Mouse (Mus musculus) hindlimb bud, embryonic 11.5 days (tissue): ENCODE measurements around the gene Krt75.

ENCODE experiments used
- DNase-seq: peaks from one replicate; pipeline ENCODE4 v3.0.0-alpha.2; 2012; ENCODE audit warnings: low read depth, low spot score; ENCODE audit errors: extremely low spot score

The Krt75 gene

DNA sequence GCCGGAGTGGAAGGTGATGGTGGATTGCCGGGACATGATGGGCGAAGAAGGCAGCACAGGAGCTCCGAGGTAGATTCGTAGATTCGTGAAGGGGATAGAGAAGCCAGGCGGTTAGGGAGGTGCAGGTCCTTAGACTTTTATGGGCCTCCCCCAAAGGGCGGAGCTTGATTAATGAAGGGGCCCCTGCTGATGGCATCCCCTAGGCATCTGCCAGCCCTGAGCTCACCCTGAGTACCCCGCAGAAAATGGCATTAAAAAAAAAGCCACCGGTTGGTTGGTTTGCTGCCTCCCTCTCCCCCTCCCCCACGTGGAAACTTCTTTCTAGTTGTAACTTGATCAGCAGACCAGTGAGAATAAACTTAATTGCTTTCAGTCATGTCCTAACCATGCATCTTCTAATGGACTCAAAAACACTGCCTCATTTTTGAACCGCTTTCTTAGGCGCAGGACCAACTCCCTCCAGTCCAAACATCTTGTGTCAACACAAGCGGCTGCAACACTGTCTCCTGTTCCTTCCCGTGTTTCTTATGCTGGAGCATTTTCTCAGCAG is at the start of gene Krt75:
TSS of gene Krt75 (minus strand) at position 109 of the 550 bp plus-strand sequence.
- DNase-seq, result no peak

DNA sequence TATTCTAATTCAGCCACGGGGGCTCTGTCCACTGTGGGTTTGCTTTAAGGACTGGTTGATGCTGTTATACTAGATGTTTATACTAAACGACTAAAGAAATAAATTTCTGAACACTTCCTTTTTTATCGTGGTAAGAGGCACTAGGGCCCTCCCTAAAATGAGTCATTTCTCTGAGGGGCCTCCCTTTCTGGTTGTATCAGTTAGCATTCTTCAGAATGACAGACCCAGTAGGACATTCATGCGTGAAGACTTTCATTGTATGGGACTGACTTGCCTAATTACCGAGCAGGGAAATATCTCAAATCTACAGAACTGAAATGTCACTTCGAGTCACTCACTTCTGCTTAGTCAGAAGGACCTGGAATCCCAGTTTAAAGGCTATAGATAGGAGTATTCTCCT is 25.4 kb upstream of the Krt75 start:
- DNase-seq, result no peak

DNA sequence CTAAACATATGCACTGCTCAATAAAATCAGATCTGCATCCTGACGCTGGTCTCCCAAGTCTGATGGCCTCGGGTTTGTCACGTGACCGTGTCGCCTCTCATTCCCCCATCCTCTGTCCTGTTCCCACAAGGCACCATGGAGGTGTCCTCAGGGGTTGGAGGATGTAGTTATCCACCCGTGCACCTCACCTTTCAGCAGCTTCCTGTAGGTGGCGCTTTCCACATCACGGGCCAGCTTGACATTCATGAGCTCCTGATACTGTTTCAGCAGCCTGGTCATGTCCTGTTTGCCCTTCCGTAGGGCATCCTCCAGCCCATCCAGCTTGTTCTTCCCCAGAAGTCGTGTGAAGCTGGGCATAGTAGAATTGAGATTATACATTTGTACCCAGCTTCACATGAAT is 14.5 kb upstream of the Krt75 start:
- DNase-seq, result no peak

DNA sequence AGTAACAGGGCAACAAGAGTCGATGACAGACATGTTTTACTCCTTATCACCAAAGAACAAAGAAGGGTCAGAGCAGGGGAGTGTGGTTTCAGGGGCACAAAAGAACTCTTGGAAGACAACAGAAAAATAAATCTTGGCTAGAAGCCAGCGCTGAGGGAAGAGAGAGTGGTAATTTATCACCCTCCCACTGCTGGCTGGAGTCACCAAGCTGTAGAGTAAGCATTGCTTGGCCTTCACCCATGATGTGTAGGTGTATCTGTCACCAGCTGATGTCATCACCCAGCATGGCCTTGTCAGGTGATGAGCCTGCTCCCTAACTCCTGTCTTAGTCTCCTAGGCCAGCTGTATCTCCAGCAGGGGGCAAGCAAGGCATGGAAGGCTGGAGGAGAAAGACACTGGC is 10.8 kb upstream of the Krt75 start:
- DNase-seq, result no peak

DNA sequence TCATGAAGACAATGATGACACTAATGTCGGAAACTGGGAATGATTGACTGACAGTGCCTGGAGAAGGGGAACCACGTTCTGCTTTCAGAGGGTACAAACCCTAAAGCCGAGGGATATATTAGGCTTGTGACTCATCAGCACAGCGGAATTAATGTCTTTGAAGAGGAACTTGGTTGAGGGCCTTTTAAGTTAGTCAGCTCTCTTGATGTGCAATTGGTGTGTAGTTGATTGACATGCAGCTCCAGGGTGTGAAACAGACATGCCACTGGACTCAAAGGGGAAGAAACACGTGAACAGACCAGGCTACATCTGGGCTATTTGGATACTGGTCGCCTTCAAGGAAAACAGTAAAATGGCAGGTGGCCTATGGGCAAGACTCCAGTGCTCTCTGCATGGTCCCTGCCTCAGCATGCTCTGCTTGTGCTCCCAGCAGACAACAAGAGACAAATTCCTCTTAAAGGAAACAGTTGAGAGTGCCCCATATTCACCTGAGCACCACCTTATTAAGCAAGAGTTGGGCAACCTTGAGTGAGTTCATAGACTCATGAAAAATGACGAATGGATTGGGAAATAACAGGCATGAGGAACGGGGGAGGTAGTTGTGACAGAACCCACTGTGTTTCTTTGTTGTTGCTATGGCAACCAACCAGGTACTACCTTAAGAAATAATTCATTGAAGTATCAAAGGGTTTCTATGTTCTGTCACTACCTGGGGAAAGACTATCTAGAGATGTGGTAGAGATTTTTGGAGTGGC is 9.7 kb upstream of the Krt75 start:
- DNase-seq, result no peak

DNA sequence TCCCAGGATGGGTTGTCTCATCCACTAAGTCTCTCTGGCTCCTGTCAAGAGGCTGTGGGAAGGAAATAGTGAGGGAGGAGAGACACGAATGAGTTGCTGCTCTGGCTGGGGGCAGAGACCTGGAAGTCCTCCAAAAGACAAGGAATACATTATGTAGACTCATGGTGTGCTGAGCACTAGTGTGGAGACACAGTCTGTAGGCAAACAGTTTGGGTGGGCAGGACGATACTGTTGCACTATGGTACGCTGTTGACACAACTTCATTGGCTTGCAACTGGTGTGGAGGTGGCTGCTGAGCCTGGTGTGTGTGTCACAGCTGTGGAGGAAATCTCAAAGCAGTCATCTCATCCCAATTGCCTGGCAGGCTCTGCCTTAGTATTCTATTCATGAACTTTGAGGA is 8.0 kb upstream of the Krt75 start:
- DNase-seq, result no peak

DNA sequence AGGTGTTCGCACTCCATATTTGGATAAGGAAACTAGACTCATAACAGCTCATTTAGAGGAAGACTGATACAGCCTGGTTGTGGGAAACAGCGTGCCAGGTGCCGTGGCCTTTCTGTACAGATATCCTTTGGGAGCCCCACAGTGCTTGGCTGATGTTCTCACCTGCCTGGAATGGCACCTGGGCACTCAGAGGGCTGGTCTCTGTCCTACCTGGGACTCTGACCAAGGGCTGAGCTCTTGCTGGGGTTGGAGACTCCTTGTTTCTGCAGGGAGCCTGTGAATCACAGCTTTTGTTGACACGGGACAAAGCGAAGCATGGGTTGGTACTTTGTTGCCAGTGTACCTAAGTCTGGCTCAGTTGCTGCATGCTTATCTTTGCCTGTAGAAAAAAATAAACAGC is 1.8 kb upstream of the Krt75 start:
- no peak for DNase-seq

DNA sequence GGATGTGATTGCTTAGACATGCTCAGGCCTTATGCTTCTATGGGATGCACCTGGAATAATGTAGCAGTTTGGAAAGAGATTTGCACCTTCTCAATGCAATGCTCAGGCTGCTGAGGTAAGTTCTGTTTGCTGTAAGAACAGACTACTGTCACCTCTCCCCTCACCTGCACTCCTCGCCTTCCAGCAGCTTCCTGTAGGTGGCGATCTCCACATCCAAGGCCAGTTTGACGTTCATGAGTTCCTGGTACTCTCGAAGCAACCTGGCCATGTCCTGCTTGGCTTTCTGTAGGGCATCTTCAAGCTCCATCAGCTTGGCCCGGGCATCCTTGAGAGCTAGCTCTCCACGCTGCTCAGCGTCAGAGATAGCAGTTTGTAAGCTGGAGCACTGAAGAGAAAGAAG is 5.9 kb downstream of the Krt75 start:
- no peak for DNase-seq

DNA sequence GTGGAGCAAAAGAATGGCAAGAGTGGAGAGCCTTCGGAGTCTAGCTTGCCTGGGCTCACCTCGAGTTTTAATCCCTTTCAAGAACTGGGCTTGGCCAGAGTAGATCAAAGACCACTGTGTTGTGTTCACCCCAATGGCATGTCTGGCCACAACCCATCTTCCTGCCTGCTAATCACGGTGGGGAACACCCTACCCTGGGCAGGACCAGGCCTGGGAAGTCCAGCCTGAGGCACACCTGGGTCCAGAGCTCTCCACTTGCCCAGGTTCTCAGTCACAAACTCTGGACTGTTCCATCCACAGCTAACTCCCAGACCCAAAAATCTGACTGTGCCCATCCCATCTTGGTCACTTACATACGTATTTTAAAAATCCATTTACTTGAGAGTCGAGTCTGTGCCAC is 10.9 kb downstream of the Krt75 start, which contains the start of gene Krt90:
TSS of gene Krt90 (minus strand) at position 101 of the 400 bp plus-strand sequence.
- DNase-seq, result no peak

DNA sequence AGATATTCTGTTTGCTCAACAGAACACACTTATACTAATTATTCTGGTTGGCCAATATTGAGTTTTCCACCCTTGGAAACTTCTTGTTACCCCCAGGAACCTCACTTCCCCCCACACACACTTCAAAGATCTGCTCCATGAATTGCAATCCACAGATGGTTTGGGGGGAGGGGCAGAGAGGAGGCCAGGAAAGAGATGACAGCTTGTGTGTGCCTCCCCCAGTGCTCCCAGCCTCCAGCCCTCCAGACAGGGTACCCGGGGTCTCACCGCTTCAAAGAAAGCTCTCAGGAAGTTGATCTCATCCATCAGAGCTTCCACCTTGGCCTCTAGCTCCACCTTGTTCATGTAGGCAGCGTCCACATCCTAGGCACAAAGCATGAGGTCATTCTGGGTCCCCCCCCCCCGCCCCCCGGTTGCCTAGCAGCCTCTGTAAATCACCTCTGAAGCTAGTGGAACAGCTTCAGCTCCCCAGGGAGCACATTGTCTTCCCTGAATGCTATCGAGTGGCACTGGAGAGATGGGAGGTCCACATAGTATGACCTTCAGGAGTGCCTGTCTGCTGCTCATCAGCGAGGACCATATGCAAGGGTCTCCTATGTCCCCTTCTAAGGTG is 15.6 kb downstream of the Krt75 start:
- DNase-seq, result no peak

DNA sequence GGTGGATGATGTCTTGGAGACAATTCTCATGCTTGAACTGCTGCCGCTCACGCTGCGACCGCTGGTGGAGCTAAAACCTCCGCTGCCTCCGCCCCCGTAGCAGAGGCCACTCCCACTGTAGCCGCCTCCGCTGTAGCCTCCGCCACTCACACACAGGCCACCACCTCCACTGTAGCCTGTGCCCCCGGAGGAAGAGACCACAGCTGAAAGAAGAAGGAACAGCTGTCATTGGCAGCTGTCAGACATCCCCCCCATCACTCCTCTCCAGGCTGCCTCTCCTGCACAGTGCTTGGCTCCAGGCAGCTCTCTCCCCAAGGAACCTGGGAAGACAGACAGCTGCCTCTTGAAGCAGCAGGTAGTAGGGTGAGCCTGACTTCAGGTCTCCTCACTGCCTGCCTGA is 20.5 kb downstream of the Krt75 start:
- no peak for DNase-seq

DNA sequence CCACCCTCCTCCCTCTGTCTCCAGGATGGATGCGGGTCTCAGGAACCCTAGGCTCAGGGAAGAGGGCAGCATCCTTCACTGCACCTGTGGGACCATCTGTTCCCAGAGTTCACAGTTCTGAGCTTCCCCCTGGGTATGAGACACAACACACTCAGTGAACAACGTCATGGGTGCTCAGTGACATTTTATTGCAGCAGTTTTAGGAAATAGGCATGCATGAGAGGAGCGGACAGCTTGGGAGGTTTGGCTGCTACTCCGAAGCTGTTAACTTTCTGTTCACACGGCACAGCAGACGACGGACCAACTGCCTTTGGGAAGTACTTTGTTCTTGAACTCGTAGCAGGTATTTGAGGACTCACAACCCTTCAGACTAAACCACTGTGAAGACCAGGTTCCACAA is 21.5 kb downstream of the Krt75 start:
- no peak for DNase-seq

DNA sequence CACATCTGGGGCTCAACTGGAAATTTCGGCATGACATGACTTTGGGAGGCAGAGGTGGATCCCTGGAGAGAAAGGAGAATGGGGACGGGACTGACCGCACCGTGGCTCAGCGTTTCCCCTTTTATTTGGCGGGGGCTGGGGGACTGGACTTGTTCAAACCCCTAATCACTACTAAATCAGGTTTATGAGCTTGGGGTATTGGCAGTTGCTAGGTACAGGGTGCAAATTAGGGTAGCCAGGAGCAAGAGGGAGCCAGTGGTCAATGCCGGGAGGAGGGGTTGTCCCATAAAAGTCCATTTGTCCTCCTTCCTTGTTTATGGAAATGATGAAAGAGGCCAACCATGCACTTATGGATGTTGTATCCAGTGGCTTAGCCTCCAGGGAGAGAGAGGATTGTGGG is 23.1 kb downstream of the Krt75 start, which contains the start of gene Krt82:
TSS of gene Krt82 (minus strand) at position 101 of the 400 bp plus-strand sequence.
- no peak for DNase-seq

DNA sequence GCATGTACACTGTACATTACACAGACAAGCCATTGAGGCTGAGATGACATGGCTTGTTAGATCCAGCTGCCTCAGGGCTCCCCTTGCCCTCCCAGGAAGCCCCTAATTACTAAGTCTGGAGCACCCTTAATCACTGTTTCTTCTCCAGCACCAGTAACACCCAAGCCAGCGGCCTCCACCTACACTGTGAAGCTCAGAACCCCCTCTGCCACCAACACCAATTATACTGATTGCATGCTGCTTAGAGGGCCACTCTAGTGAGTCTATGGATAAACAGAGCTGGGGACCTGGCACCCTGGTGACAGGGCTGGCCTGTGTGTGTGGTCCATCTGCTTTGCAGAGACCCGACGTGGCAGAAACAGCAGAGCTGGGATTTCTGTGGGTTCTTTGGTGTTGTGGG is 29.2 kb downstream of the Krt75 start:
- DNase-seq, result no peak

DNA sequence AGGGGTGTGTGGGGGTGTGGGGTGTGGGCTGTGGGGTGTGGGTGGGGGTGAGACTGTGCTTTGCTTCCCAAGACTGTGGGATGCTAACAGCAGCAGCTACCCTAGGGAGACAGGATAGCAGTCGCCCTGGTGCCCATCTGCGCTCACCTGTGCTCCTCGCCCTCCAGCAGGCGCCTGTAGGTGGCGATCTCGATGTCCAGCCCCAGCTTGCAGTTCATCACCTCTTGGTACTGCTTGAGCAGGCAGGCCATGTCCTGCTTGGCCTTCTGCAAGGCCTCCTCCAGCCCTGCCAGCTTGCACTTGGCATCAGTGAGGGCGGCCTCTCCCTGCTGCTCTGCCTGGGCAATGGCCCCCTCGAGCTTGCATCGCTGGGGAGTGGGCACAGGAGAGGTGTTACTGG is 31.2 kb downstream of the Krt75 start:
- DNase-seq, result no peak

DNA sequence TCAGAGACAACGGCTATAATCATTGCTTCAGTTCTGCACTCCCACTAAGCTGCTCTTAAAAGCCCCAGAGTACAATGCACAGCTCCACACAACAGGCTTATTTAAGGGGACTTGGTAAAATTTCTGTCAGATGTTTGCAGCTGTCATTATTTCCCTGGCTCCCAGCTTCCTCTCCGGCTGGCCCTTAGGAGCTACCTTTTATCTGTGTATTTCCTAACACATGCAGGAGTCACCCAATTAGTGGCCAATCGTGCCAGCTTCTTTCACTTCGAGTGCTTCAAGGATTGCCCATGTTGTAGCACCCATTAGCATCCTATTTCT is 35.2 kb downstream of the Krt75 start:
- no peak for DNase-seq

DNA sequence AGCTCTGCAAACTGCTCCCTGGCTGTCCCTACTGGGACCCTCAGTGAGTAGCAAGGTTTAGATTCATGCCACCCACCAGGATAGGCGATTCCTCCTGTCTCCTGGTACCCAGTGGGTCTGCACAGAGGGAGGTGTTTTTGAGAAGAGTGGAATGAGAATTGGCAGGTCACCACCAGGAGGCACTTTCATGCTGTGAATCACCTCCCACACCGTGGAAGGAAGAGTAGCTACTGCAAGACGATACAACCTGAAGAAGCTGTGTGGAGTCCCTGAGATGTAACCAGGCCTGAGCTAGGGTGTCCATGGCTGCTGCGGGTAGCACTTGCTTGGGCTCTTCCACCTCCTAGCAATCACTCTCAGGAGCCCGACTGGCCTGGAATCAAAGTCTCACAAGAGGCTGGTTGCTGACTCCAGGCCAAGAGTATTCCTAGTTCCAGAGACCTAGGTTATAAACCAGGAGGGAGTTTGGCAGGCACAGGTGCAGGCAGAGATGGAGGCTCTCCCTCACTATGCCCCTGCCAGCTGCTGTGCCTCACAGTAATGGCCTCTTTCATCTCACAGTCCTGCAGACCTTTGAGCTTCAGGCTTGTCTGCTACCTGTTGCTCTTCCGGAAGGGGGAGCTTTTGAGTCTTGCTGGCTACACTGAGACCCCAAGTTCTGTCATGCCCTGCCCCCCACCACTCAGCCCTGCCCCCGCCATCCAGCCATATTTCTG is 35.7 kb downstream of the Krt75 start:
- no peak for DNase-seq

DNA sequence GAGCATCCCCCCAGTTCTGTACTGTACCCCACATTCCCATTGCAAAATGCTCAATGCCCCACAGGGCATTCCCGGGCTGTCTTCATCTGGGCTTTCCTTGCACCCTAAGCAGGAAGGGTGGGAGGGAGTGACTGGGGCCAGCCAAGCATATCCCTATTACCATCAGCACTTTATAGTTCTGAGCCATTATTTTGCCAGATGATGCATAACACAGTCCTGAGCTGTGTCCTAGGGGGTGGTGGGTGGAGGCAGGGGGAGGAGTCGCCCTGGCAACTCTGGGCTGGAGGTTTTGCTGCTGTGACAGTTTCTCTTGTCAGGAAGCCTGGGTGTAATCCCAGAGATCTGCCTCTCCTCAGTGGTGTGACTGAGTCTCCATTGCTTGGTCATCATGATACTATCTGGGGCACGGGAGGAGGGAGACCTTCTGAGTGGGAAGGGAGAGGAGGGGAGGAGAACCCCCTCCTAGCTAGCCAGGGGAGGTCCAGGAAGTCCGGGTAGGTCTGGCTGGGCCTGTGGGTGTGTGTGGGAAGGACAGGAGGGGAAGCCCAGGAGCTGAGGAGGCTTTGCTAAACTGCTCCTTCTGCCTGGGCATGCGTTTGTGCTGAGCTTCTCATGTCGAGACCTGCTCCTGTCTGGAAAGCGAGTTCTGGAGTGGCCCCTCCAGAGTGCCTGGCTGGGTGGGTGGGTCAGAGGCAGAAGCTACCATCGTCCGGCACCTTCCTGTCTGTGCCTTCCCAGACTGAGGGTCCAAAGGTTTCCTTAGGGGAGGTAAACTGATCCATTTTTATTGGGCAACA is 37.5 kb downstream of the Krt75 start:
- DNase-seq, result no peak

DNA sequence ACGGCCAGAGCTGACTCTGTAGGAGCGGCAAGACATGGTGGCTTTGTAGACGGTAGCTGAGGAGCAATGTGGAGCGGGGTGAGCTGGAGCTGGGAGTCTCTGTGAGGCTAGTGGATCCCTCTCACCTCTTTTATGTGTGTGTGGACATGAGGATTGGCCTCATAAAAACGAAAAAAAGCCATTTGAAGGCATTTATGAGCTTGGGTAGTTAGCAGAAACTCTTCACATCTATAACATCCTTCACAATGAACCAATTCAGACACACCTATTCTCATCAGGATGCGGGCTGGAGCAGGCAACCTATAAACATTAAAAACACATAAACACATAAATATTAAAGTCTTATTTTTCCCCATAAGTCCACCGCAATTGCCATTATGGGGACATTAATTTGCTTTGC is 41.0 kb downstream of the Krt75 start, which contains the start of gene Krt84:
TSS of gene Krt84 (minus strand) at position 101 of the 400 bp plus-strand sequence.
- DNase-seq, result no peak

DNA sequence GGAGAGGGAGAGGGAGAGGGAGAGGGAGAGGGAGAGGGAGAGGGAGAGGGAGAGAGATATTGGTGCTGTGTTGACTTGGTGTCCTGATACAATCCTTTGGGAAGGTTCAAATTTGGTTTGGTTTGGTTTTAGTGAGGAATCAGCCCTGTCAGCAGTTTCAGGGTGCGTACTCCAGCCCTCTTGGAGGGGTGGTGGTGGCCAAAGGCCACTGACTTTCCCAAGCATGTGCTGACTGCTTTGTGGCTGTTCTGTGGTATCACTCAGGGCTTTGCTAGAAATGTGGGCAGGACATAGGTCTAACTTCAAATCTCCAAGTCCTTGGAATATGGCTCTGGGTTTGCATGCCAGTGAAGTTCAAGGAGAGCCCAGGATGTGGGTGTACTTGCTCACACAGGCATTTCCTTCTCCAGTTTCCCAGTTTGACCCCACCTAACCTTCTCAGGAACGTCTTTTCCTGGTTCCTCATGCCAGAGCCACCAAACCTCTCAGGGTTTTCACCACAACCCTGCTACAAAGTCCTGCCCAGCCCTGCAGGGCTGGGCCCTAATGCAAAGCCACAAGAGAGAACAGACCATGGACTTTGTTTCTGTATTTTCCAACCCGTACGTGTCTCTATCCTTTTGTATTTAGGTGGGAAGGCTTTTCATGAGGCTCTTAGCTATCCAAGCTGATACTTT is 51.0 kb downstream of the Krt75 start:
- DNase-seq, result no peak
